Mouse (Mus musculus): ENCODE data around the gene Mrgprd.

Gene Mrgprd

GRCm38 (mm10) chr7:145302488-145303285, 11.9 kb upstream of the Mrgprd start:
- no peak for DNase-seq (ENCODE audit: low spot score in 2 of 2)

GRCm38 (mm10) chr7:145304153-145304552, 10.5 kb upstream of the Mrgprd start:
- DNase-seq (ENCODE audit: low spot score in 2 of 2), result no peak

GRCm38 (mm10) chr7:145307636-145308035, 7.0 kb upstream of the Mrgprd start:
- no peak for DNase-seq (ENCODE audit: low spot score in 2 of 2)

GRCm38 (mm10) chr7:145308061-145308675, 6.5 kb upstream of the Mrgprd start:
- no peak for DNase-seq (ENCODE audit: low spot score in 2 of 2)

GRCm38 (mm10) chr7:145308866-145309265, 5.8 kb upstream of the Mrgprd start:
- DNase-seq (ENCODE audit: low spot score in 2 of 2), result no peak

- DNase-seq (ENCODE audit: low spot score in 2 of 2), result no peak
Observed at GRCm38 (mm10) chr7:145309877-145310276, 4.8 kb upstream of the Mrgprd start.

GRCm38 (mm10) chr7:145310526-145310925, 4.1 kb upstream of the Mrgprd start:
- DNase-seq (ENCODE audit: low spot score in 2 of 2), result no peak

GRCm38 (mm10) chr7:145312137-145312536, 2.5 kb upstream of the Mrgprd start:
- no peak for DNase-seq (ENCODE audit: low spot score in 2 of 2)

GRCm38 (mm10) chr7:145317522-145317921, 2.9 kb downstream of the Mrgprd start:
- DNase-seq (ENCODE audit: low spot score in 2 of 2), result no peak

GRCm38 (mm10) chr7:145319481-145319880, 4.8 kb downstream of the Mrgprd start:
- no peak for DNase-seq (ENCODE audit: low spot score in 2 of 2)

GRCm38 (mm10) chr7:145323607-145324006, 9.0 kb downstream of the Mrgprd start:
- DNase-seq (ENCODE audit: low spot score in 2 of 2), result no peak

GRCm38 (mm10) chr7:145325697-145326096, 11.1 kb downstream of the Mrgprd start:
- DNase-seq (ENCODE audit: low spot score in 2 of 2), result no peak

GRCm38 (mm10) chr7:145329982-145330381, 15.3 kb downstream of the Mrgprd start:
- DNase-seq (ENCODE audit: low spot score in 2 of 2), result no peak

- no peak for DNase-seq (ENCODE audit: low spot score in 2 of 2)
Observed at GRCm38 (mm10) chr7:145330641-145331040, 16.0 kb downstream of the Mrgprd start.

- no peak for DNase-seq (ENCODE audit: low spot score in 2 of 2)
Observed at GRCm38 (mm10) chr7:145332376-145333041, 17.9 kb downstream of the Mrgprd start.

GRCm38 (mm10) chr7:145333936-145334335, 19.3 kb downstream of the Mrgprd start:
- no peak for DNase-seq (ENCODE audit: low spot score in 2 of 2)

- DNase-seq (ENCODE audit: low spot score in 2 of 2), result no peak
Observed at GRCm38 (mm10) chr7:145334428-145335027, 19.9 kb downstream of the Mrgprd start.

- no peak for DNase-seq (ENCODE audit: low spot score in 2 of 2)
Observed at GRCm38 (mm10) chr7:145335199-145335598, 20.6 kb downstream of the Mrgprd start.

- no peak for DNase-seq (ENCODE audit: low spot score in 2 of 2)
Observed at GRCm38 (mm10) chr7:145335616-145336332, 21.1 kb downstream of the Mrgprd start.

GRCm38 (mm10) chr7:145337889-145338288, 23.3 kb downstream of the Mrgprd start:
- no peak for DNase-seq (ENCODE audit: low spot score in 2 of 2)

- no peak for DNase-seq (ENCODE audit: low spot score in 2 of 2)
Observed at GRCm38 (mm10) chr7:145340248-145340904, 25.7 kb downstream of the Mrgprd start.

Measured in spleen, postnatal 10 days (tissue).